Mouse (Mus musculus): ENCODE measurements around the gene Eef2kmt. TPM values are rescaled to one million over a fixed set of nuclear protein-coding genes. Genes with fewer than 3 reads are reported as not detected.
"Not testable (repeated sequence)": the region's sequence is repeated elsewhere in the genome, so short reads cannot be mapped to it uniquely, and the experiment has no call there.

Eef2kmt gene
- polyA plus RNA-seq, 1 experiment from 2014 or later, result 26.2 TPM

- Histone ChIP-seq H3K4me3 (ENCODE audit: low read length) (peak overlapping the region; percentile 88), H3K9ac (ENCODE audit: low read length) (no peak overlapping the region), H3K4me2 (ENCODE audit: low read depth, low read length) (peak overlapping the region; percentile 49), H3K27me3 (ENCODE audit: control insufficient read depth, insufficient read depth, low read length) (no peaks in the 10 kb centered on the region), H3K9me3 (replicated peaks; ENCODE audit: control insufficient read depth, low read length) (peaks cover 3% of the 10 kb centered on the region; the same call in 1 of the 2 replicates), H3K27ac (ENCODE audit: low read length) (no peak overlapping the region), H3K4me1 (ENCODE audit: control insufficient read depth, insufficient read depth, low read length) (peaks cover 7% of the 10 kb centered on the region), H3K36me3 (ENCODE audit: control insufficient read depth, insufficient read depth) (no peaks in the 10 kb centered on the region)
- 71% methylated on average over 4 of the region's 4 CpGs for WGBS
- no peak; the same call in 1 of the 2 replicates for ATAC-seq (replicated peaks; ENCODE audit: extremely low read depth, insufficient read depth, low FRiP score)
Measured at GRCm38 (mm10) chr16:5232982-5233381, 22.8 kb downstream of the Eef2kmt start.

GRCm38 (mm10) chr16:5228103-5228502 is 27.7 kb downstream of the Eef2kmt start:
- H3K9ac ChIP-seq (ENCODE audit: low read length); H3K4me2 ChIP-seq (ENCODE audit: low read depth, low read length); H3K4me1 ChIP-seq (ENCODE audit: control insufficient read depth, insufficient read depth, low read length); H3K36me3 ChIP-seq (ENCODE audit: control insufficient read depth, insufficient read depth); H3K9me3 ChIP-seq (replicated peaks; ENCODE audit: control insufficient read depth, low read length); ATAC-seq (replicated peaks; ENCODE audit: extremely low read depth, insufficient read depth, low FRiP score); H3K27me3 ChIP-seq (ENCODE audit: control insufficient read depth, insufficient read depth, low read length); H3K4me3 ChIP-seq (ENCODE audit: low read length); H3K27ac ChIP-seq (ENCODE audit: low read length): not testable (repeated sequence)
- WGBS, result 77% methylated on average over 3 of the region's 3 CpGs

GRCm38 (mm10) chr16:5227501-5227900 is 28.3 kb downstream of the Eef2kmt start:
- H3K9me3 ChIP-seq (replicated peaks; ENCODE audit: control insufficient read depth, low read length); H3K4me2 ChIP-seq (ENCODE audit: low read depth, low read length); H3K9ac ChIP-seq (ENCODE audit: low read length); H3K4me3 ChIP-seq (ENCODE audit: low read length); H3K4me1 ChIP-seq (ENCODE audit: control insufficient read depth, insufficient read depth, low read length); H3K27me3 ChIP-seq (ENCODE audit: control insufficient read depth, insufficient read depth, low read length); H3K27ac ChIP-seq (ENCODE audit: low read length); H3K36me3 ChIP-seq (ENCODE audit: control insufficient read depth, insufficient read depth); ATAC-seq (replicated peaks; ENCODE audit: extremely low read depth, insufficient read depth, low FRiP score): not testable (repeated sequence)
- 69% methylated on average over 19 of the region's 19 CpGs for WGBS

GRCm38 (mm10) chr16:5226534-5226933 is 29.2 kb downstream of the Eef2kmt start:
- not testable (repeated sequence) for H3K9me3 ChIP-seq (replicated peaks; ENCODE audit: control insufficient read depth, low read length); H3K36me3 ChIP-seq (ENCODE audit: control insufficient read depth, insufficient read depth); ATAC-seq (replicated peaks; ENCODE audit: extremely low read depth, insufficient read depth, low FRiP score); H3K4me1 ChIP-seq (ENCODE audit: control insufficient read depth, insufficient read depth, low read length); H3K4me3 ChIP-seq (ENCODE audit: low read length); H3K4me2 ChIP-seq (ENCODE audit: low read depth, low read length); H3K9ac ChIP-seq (ENCODE audit: low read length); H3K27ac ChIP-seq (ENCODE audit: low read length); H3K27me3 ChIP-seq (ENCODE audit: control insufficient read depth, insufficient read depth, low read length)
- 2% methylated on average over 1 of the region's 1 CpGs for WGBS

- no peak for ATAC-seq (replicated peaks; ENCODE audit: extremely low read depth, insufficient read depth, low FRiP score)
- H3K9me3 ChIP-seq (replicated peaks; ENCODE audit: control insufficient read depth, low read length), result no peaks in the 10 kb centered on the region
- H3K27me3 ChIP-seq (ENCODE audit: control insufficient read depth, insufficient read depth, low read length), result no peaks in the 10 kb centered on the region
- WGBS, result 62% methylated on average over 6 of the region's 6 CpGs
- H3K4me1 ChIP-seq (ENCODE audit: control insufficient read depth, insufficient read depth, low read length), result no peaks in the 10 kb centered on the region
- H3K4me3 ChIP-seq (ENCODE audit: low read length), result no peak within 1 kb of the TSS
- 0 out of 2 replicates have a peak within 1 kb of the TSS, but pooled peaks have one; percentile 0 for H3K4me2 ChIP-seq (ENCODE audit: low read depth, low read length)
- no peak within 1 kb of the TSS for H3K9ac ChIP-seq (ENCODE audit: low read length)
- peak within 1 kb of the TSS; percentile 39; the same call in 1 of the 2 replicates for H3K27ac ChIP-seq (ENCODE audit: low read length)
- no peaks in the 10 kb centered on the region for H3K36me3 ChIP-seq (ENCODE audit: control insufficient read depth, insufficient read depth)
Measured at GRCm38 (mm10) chr16:5222140-5222539, 33.6 kb downstream of the Eef2kmt start, which contains the start of gene AU021092. Gene AU021092 (minus strand): TSS chr16:5222299.

- WGBS, result 39% methylated on average over 4 of the region's 4 CpGs
- Histone ChIP-seq H3K27ac (ENCODE audit: low read length) (no peak overlapping the region), H3K36me3 (ENCODE audit: control insufficient read depth, insufficient read depth) (no peaks in the 10 kb centered on the region), H3K9me3 (replicated peaks; ENCODE audit: control insufficient read depth, low read length) (no peaks in the 10 kb centered on the region), H3K4me2 (ENCODE audit: low read depth, low read length) (0 out of 2 replicates have a peak overlapping the region, but pooled peaks have one; percentile 0), H3K9ac (ENCODE audit: low read length) (no peak overlapping the region), H3K27me3 (ENCODE audit: control insufficient read depth, insufficient read depth, low read length) (no peaks in the 10 kb centered on the region), H3K4me1 (ENCODE audit: control insufficient read depth, insufficient read depth, low read length) (0 out of 2 replicates have a peak, but pooled peaks cover 4% of the 10 kb centered on the region), H3K4me3 (ENCODE audit: low read length) (no peak overlapping the region)
- no peak for ATAC-seq (replicated peaks; ENCODE audit: extremely low read depth, insufficient read depth, low FRiP score)
Measured at GRCm38 (mm10) chr16:5221403-5221802, 34.4 kb downstream of the Eef2kmt start.

- 72% methylated on average over 5 of the region's 5 CpGs for WGBS
- no peaks in the 10 kb centered on the region for H3K36me3 ChIP-seq (ENCODE audit: control insufficient read depth, insufficient read depth)
- no peaks in the 10 kb centered on the region for H3K27me3 ChIP-seq (ENCODE audit: control insufficient read depth, insufficient read depth, low read length)
Measured at GRCm38 (mm10) chr16:5217341-5218133, 38.2 kb downstream of the Eef2kmt start.

GRCm38 (mm10) chr16:5216686-5217085 is 39.1 kb downstream of the Eef2kmt start:
- no peaks in the 10 kb centered on the region for H3K9me3 ChIP-seq (replicated peaks; ENCODE audit: control insufficient read depth, low read length)
- no peak overlapping the region for H3K4me2 ChIP-seq (ENCODE audit: low read depth, low read length)
- no peaks in the 10 kb centered on the region for H3K36me3 ChIP-seq (ENCODE audit: control insufficient read depth, insufficient read depth)
- no peak overlapping the region for H3K27ac ChIP-seq (ENCODE audit: low read length)
- 0 out of 2 replicates have a peak, but pooled peaks cover 4% of the 10 kb centered on the region for H3K4me1 ChIP-seq (ENCODE audit: control insufficient read depth, insufficient read depth, low read length)
- H3K9ac ChIP-seq (ENCODE audit: low read length), result no peak overlapping the region
- no peak overlapping the region for H3K4me3 ChIP-seq (ENCODE audit: low read length)
- ATAC-seq (replicated peaks; ENCODE audit: extremely low read depth, insufficient read depth, low FRiP score), result no peak
- no peaks in the 10 kb centered on the region for H3K27me3 ChIP-seq (ENCODE audit: control insufficient read depth, insufficient read depth, low read length)
- 47% methylated on average over 6 of the region's 6 CpGs for WGBS

More at GRCm38 (mm10) chr16:5217341-5218133, 38.2 kb downstream of the Eef2kmt start:
- H3K9me3 ChIP-seq (replicated peaks; ENCODE audit: control insufficient read depth, low read length), result no peaks in the 10 kb centered on the region
- ATAC-seq (replicated peaks; ENCODE audit: extremely low read depth, insufficient read depth, low FRiP score), result no peak
- H3K4me2 ChIP-seq (ENCODE audit: low read depth, low read length), result no peak overlapping the region
- H3K4me1 ChIP-seq (ENCODE audit: control insufficient read depth, insufficient read depth, low read length), result 0 out of 2 replicates have a peak, but pooled peaks cover 4% of the 10 kb centered on the region
- no peak overlapping the region for H3K27ac ChIP-seq (ENCODE audit: low read length)
- no peak overlapping the region for H3K4me3 ChIP-seq (ENCODE audit: low read length)
- no peak overlapping the region for H3K9ac ChIP-seq (ENCODE audit: low read length)

- 0 out of 2 replicates have a peak, but pooled peaks cover 4% of the 10 kb centered on the region for H3K4me1 ChIP-seq (ENCODE audit: control insufficient read depth, insufficient read depth, low read length)
- H3K27me3 ChIP-seq (ENCODE audit: control insufficient read depth, insufficient read depth, low read length), result no peaks in the 10 kb centered on the region
- H3K4me3 ChIP-seq (ENCODE audit: low read length), result no peak overlapping the region
- 82% methylated on average over 2 of the region's 2 CpGs for WGBS
- H3K36me3 ChIP-seq (ENCODE audit: control insufficient read depth, insufficient read depth), result no peaks in the 10 kb centered on the region
- no peak overlapping the region for H3K4me2 ChIP-seq (ENCODE audit: low read depth, low read length)
- no peaks in the 10 kb centered on the region for H3K9me3 ChIP-seq (replicated peaks; ENCODE audit: control insufficient read depth, low read length)
- no peak overlapping the region for H3K27ac ChIP-seq (ENCODE audit: low read length)
- no peak for ATAC-seq (replicated peaks; ENCODE audit: extremely low read depth, insufficient read depth, low FRiP score)
- no peak overlapping the region for H3K9ac ChIP-seq (ENCODE audit: low read length)
Measured at GRCm38 (mm10) chr16:5214126-5214525, 41.7 kb downstream of the Eef2kmt start.

Measured in heart, embryonic 16.5 days (tissue).